Mouse (Mus musculus) midbrain, postnatal 0 days (tissue): ENCODE measurements around the gene Rbm25. TPM values are rescaled to one million over a fixed set of nuclear protein-coding genes. Genes with fewer than 3 reads are reported as not detected.
"Not testable (repeated sequence)": the region's sequence is repeated elsewhere in the genome, so short reads cannot be mapped to it uniquely, and the experiment has no call there.

Experiments used
- ATAC-seq: fragments of 200-750 bp; cut with Nextera tagmentation; 2 replicates; pipeline ENCODE4 v1.8.0; 2017; ENCODE audit warnings: moderate number of reproducible peaks, mild to moderate bottlenecking, moderate TSS enrichment, moderate library complexity; ENCODE audit not compliant: low FRiP score
- DNase-seq: peaks from one replicate; pipeline ENCODE4 v3.0.0-alpha.2; 2015; ENCODE audit warnings: low spot score
- H3K27ac ChIP-seq: fragments of 300-500 bp; sonication (generic); 2 replicates; pipeline ENCODE4 v1.5.1; 2014; ENCODE audit warnings: low read depth, mild to moderate bottlenecking, low read length, mixed read lengths
- H3K27me3 ChIP-seq: fragments of 300-500 bp; sonication (generic); 2 replicates; pipeline ENCODE4 v1.6.1; 2014; ENCODE audit warnings: low read length, control low read depth, mixed read lengths; ENCODE audit not compliant: insufficient read depth
- H3K36me3 ChIP-seq: fragments of 300-500 bp; sonication (generic); 2 replicates; pipeline ENCODE4 v1.6.1; 2014; ENCODE audit warnings: low read length, control low read depth, mixed read lengths; ENCODE audit not compliant: insufficient read depth
- H3K4me1 ChIP-seq: fragments of 300-500 bp; sonication (generic); 2 replicates; pipeline ENCODE4 v1.6.1; 2014; ENCODE audit warnings: mild to moderate bottlenecking, control low read depth, antibody characterized with exemption, low read length, mixed read lengths; ENCODE audit not compliant: insufficient read depth
- H3K4me2 ChIP-seq: fragments of 300-500 bp; sonication (generic); 2 replicates; pipeline ENCODE4 v1.6.1; 2014; ENCODE audit warnings: low read depth, mild to moderate bottlenecking, low read length, mixed read lengths; ENCODE audit not compliant: poor library complexity, severe bottlenecking
- H3K4me3 ChIP-seq: fragments of 300-500 bp; sonication (generic); 2 replicates; pipeline ENCODE4 v1.5.1; 2014; ENCODE audit warnings: low read depth, mild to moderate bottlenecking, low read length, moderate library complexity
- H3K9ac ChIP-seq: fragments of 300-500 bp; sonication (generic); replicated peaks from 2 replicates; pipeline ENCODE4 v1.6.1; 2014; ENCODE audit warnings: mild to moderate bottlenecking, low read length, moderate library complexity, mixed read lengths; ENCODE audit not compliant: poor library complexity, severe bottlenecking
- H3K9me3 ChIP-seq: fragments of 300-500 bp; sonication (generic); 2 replicates; pipeline ENCODE4 v1.6.1; 2016; ENCODE audit warnings: low read length, control low read depth
- CTCF ChIP-seq: IDR thresholded peaks from 2 replicates; pipeline ENCODE4 v1.5.1; 2016; ENCODE audit warnings: antibody characterized with exemption, mild to moderate bottlenecking
- WGBS: fragments of 180-500 bp; shearing (Covaris S2); extraction: QIAGEN DNeasy Blood & Tissue Kit; methylation state at CpG from one replicate; pipeline ENCODE4 v1.1.7; 2014; 5-methylcytosine and 5-hydroxymethylcytosine counted together
- polyA plus RNA-seq: library from polyadenylated mRNA; unstranded; fragments of >200 nt; fragmentation: Nextera tagmentation; extraction: Ambion mirVana; gene quantifications from 2 replicates; pipeline ENCODE4 v1.2.1, GENCODE M21; 2015
- total RNA-seq: library from RNA; depleted of rRNA; stranded (reverse); fragments of >200 nt; gene quantifications from 2 replicates; pipeline ENCODE4 v1.2.3, GENCODE M21; 2014; rRNA removed

The Rbm25 gene
- total RNA-seq: 68.2 and 166 TPM in 2 replicates
- 206 and 231 TPM in 2 replicates for polyA plus RNA-seq

DNA sequence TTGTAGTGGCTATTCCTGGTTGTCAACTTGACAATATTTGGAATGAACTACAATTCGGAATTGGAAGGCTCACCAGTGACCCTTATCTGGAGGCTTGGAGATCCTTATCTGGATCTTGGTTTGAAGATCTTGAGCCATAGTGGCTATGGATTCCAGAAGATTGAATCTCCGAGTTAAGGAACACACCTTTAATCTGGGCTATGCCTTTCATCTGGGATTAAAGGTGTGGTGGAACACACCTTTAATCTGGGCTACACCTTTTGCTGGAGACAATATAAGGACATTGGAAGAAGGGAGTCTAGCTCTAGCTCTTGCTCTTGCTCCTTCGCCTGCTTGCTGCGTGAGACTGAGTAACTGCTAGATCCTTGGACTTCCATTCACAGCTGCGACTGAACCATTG, at the start of gene Rbm25:
TSS of gene Rbm25 (plus strand) at position 301 of the 400 bp plus-strand sequence.
- peak within 1 kb of the TSS; percentile 96 for H3K4me3 ChIP-seq
- H3K9me3 ChIP-seq, H3K27me3 ChIP-seq, H3K36me3 ChIP-seq, H3K4me1 ChIP-seq, ATAC-seq, DNase-seq: not testable (repeated sequence)
- peak within 1 kb of the TSS; percentile 91 for H3K9ac ChIP-seq
- peak within 1 kb of the TSS; percentile 60 for H3K4me2 ChIP-seq
- no CpG with 5 or more reads among the region's 5 CpGs for WGBS
- peak within 1 kb of the TSS; percentile 91 for H3K27ac ChIP-seq

DNA sequence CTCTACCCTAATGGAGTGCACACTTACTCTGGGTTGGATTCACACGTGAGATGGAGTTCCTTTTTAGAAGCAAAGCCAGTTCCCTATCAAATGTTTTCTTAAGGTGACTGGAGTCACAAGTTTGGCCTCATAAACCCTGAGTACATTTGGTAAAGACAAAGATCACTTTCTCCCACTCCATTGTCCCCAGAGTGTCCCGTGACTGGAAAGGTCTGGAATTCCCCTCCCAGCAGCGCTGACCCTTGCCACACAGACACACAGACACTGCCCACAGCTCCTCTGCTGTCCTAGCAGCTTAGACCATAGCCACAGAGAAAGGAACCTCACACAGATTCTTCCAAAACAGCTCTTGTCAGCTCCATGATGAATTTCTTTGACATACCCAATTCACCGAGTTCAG, 48.9 kb upstream of the Rbm25 start:
- WGBS: 65% methylated on average over 4 of the region's 4 CpGs
- no peak overlapping the region for H3K27ac ChIP-seq

GRCm38 (mm10) chr12:83582747-83583146, 48.3 kb upstream of the Rbm25 start:
- Histone ChIP-seq H3K27ac (no peak overlapping the region), H3K4me2 (no peak overlapping the region), H3K9ac (no peak overlapping the region), H3K36me3 (no peaks in the 10 kb centered on the region; the same call in none of the 2 replicates), H3K27me3 (no peaks in the 10 kb centered on the region), H3K4me3 (no peak overlapping the region), H3K9me3 (no peaks in the 10 kb centered on the region), H3K4me1 (no peaks in the 10 kb centered on the region; the same call in 1 of the 2 replicates)
- no peak for TF ChIP-seq CTCF
- WGBS: 70% methylated on average over 4 of the region's 4 CpGs
- ATAC-seq: no peak
- DNase-seq: no peak

More for the DNA sequence above, 48.9 kb upstream of the Rbm25 start:
- ATAC-seq: no peak
- no peak for TF ChIP-seq CTCF
- DNase-seq: no peak
- no peaks in the 10 kb centered on the region; the same call in 1 of the 2 replicates for H3K4me1 ChIP-seq
- no peak overlapping the region for H3K9ac ChIP-seq
- H3K9me3 ChIP-seq: no peaks in the 10 kb centered on the region
- no peaks in the 10 kb centered on the region for H3K27me3 ChIP-seq
- no peak overlapping the region for H3K4me3 ChIP-seq
- no peak overlapping the region for H3K4me2 ChIP-seq
- no peaks in the 10 kb centered on the region; the same call in 1 of the 2 replicates for H3K36me3 ChIP-seq

GRCm38 (mm10) chr12:83586628-83587027, 44.4 kb upstream of the Rbm25 start:
- ATAC-seq (no peak), DNase-seq (no peak)
- WGBS: 92% methylated on average over 5 of the region's 5 CpGs
- no peak for TF ChIP-seq CTCF
- H3K4me3 ChIP-seq: no peak overlapping the region
- H3K27me3 ChIP-seq: no peaks in the 10 kb centered on the region
- H3K27ac ChIP-seq: no peak overlapping the region
- H3K4me2 ChIP-seq: no peak overlapping the region
- no peak overlapping the region for H3K9ac ChIP-seq
- no peaks in the 10 kb centered on the region for H3K4me1 ChIP-seq
- H3K36me3 ChIP-seq: peaks cover 10% of the 10 kb centered on the region
- H3K9me3 ChIP-seq: no peaks in the 10 kb centered on the region

DNA sequence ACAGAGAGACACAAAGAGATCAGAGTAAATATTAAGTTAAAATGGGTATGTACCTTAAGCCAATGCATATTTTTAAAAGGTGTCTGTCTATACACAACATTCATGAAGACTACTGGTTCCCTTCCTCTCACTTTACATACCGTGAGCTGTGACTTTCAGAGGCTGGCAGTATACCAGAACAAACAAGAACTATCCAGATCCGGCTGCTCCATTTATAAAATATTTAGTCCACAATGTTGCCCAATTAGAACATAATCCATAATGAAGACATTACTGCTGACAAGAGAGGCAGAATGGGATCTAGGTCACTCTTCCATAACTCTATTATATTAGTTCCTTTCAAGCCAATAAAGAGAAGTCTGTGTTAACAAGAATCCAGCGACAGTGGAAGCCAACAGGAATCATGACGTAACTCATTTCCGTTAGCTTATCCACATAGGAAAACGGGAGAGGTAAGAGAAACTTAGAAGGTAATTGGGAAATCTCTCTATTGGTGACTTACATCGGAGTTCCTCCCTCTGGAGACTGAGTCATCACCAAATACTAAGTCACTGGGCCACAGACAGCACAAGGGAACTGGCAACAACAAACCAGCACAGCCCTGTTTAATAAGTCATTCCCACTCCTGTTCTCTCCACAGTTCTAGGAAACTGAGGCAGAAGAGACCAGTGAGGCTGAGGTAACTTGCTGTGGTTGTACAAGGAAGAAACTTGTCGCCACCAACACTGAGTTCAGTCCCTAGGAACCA, 39.1 kb upstream of the Rbm25 start:
- Histone ChIP-seq H3K36me3 (peaks cover 18% of the 10 kb centered on the region), H3K27ac (no peak overlapping the region), H3K4me2 (no peak overlapping the region), H3K9me3 (no peaks in the 10 kb centered on the region), H3K27me3 (no peaks in the 10 kb centered on the region), H3K4me1 (no peaks in the 10 kb centered on the region; the same call in 1 of the 2 replicates), H3K9ac (no peak overlapping the region), H3K4me3 (no peak overlapping the region)
- DNase-seq: no peak
- 94% methylated on average over 8 of the region's 8 CpGs for WGBS
- ATAC-seq: no peak
- no peak for TF ChIP-seq CTCF

DNA sequence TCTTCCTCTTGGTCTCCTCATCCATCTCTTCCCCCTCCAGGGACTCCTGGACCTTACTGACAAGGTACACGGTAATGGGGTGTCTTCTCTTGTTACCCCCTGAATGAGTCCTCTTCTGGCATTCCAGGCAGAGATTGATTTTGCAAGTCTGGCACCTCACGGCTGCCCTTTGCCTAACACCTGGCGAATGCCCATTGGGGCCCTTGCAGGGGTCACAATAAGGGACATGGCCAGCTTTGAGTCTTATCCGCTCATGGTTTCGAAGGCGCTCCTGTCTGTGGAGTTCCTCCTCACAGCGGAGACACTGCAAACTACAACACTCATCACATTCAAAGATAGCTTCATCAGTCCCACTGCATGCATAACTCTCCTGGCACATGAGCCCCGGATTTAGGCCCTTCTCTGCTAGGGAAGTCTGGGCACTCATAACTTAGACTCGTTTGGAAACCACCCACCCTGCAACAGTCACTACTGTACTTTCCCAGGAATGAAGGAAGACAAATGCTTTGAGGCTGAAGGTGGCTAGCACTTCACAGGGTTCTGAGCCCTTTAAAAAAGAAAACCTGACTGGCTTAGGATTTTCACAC, 36.5 kb upstream of the Rbm25 start:
- no peak for ATAC-seq
- no peak for TF ChIP-seq CTCF
- Histone ChIP-seq H3K9me3 (no peaks in the 10 kb centered on the region), H3K9ac (peak overlapping the region; percentile 33; the same call in 1 of the 2 replicates), H3K4me2 (no peak overlapping the region), H3K4me1 (no peaks in the 10 kb centered on the region; the same call in 1 of the 2 replicates), H3K36me3 (peaks cover 8% of the 10 kb centered on the region; the same call in 1 of the 2 replicates), H3K27ac (no peak overlapping the region), H3K27me3 (no peaks in the 10 kb centered on the region), H3K4me3 (no peak overlapping the region)
- WGBS: 94% methylated on average over 9 of the region's 9 CpGs
- DNase-seq: no peak
